Mouse (Mus musculus): ENCODE data around the gene Hist1h2aa. TPM values are rescaled to one million over a fixed set of nuclear protein-coding genes. Genes with fewer than 3 reads are reported as not detected.

Hist1h2aa gene
- total RNA-seq, 2 experiments from 2014 or later: not detected

GRCm38 (mm10) chr13:23942861-23943260 is 8.6 kb downstream of the Hist1h2aa start:
- no peak for DNase-seq (ENCODE audit: low spot score in 2 of 2)

- DNase-seq (ENCODE audit: low spot score in 2 of 2): no peak
Measured at GRCm38 (mm10) chr13:23946254-23946653, 12.0 kb downstream of the Hist1h2aa start.

- no peak for DNase-seq (ENCODE audit: low spot score in 2 of 2)
Measured at GRCm38 (mm10) chr13:23949484-23950246, 15.4 kb downstream of the Hist1h2aa start.

- DNase-seq (ENCODE audit: low spot score in 2 of 2): peak in 1 of 2 experiments; percentile 13
Measured at GRCm38 (mm10) chr13:23950928-23951327, 16.7 kb downstream of the Hist1h2aa start.

- DNase-seq (ENCODE audit: low spot score in 2 of 2): no peak
Measured at GRCm38 (mm10) chr13:23959776-23960175, 25.5 kb downstream of the Hist1h2aa start.

- no peak for DNase-seq (ENCODE audit: low spot score in 2 of 2)
Measured at GRCm38 (mm10) chr13:23964909-23965308, 30.6 kb downstream of the Hist1h2aa start.

GRCm38 (mm10) chr13:23971870-23972269 is 37.6 kb downstream of the Hist1h2aa start:
- DNase-seq (ENCODE audit: low spot score in 2 of 2): no peak

GRCm38 (mm10) chr13:23972271-23972670 is 38.0 kb downstream of the Hist1h2aa start:
- no peak for DNase-seq (ENCODE audit: low spot score in 2 of 2)

Small RNA genes lying within 50 kb of the gene (microRNA-seq; reads per million reads assigned to microRNA genes)
- gene Gm44344: 0 reads per million in 2 experiments

Other genes starting within 250 kb of the Hist1h2aa start
- not detected for gene Hist1h1t, start 238.6 kb upstream of the Hist1h2aa start, total RNA-seq (2021)
- gene Hist1h4c, start 236.0 kb upstream of the Hist1h2aa start, total RNA-seq (2021): 100 to 1,000 TPM; 114 to 117 TPM
- gene Hfe, start 223.6 kb upstream of the Hist1h2aa start, total RNA-seq (2021): 1 to 10 TPM; 3.4 to 3.9 TPM
- 10 to 100 TPM; 55.8 to 61.1 TPM for gene Hist1h1c, start 195.7 kb upstream of the Hist1h2aa start, total RNA-seq (2021)
- gene Hist1h3c, start 188.9 kb upstream of the Hist1h2aa start, total RNA-seq (2021): not detected
- 10 to 100 TPM; 17.8 to 19.6 TPM for gene Hist1h2bb, start 187.7 kb upstream of the Hist1h2aa start, total RNA-seq (2021)
- gene Hist1h2ab, start 183.3 kb upstream of the Hist1h2aa start, total RNA-seq (2021): 10 to 100 TPM; 17.2 to 22.5 TPM
- gene Hist1h3b, start 182.2 kb upstream of the Hist1h2aa start, total RNA-seq (2021): 1 to 10 TPM; 4.3 to 9.9 TPM
- gene Hist1h4b, start 177.4 kb upstream of the Hist1h2aa start, total RNA-seq (2021): 10 to 100 TPM; 92.6 to 94.4 TPM
- gene Hist1h4a, start 173.2 kb upstream of the Hist1h2aa start, total RNA-seq (2021): 10 to 100 TPM; 64.4 to 74.0 TPM
- gene Hist1h3a, start 172.1 kb upstream of the Hist1h2aa start, total RNA-seq (2021): 10 to 100 TPM; 42.3 to 45.0 TPM
- gene Hist1h1a, start 170.8 kb upstream of the Hist1h2aa start, total RNA-seq (2021): 10 to 100 TPM; 24.9 to 25.2 TPM
- not detected for gene Trim38, start 164.5 kb upstream of the Hist1h2aa start, total RNA-seq (2021)
- gene Slc17a2, start 127.5 kb upstream of the Hist1h2aa start, total RNA-seq (2021): not detected
- gene Slc17a3, start 95.0 kb upstream of the Hist1h2aa start, total RNA-seq (2021): not detected
- gene Slc17a1, start 66.7 kb upstream of the Hist1h2aa start, total RNA-seq (2021): not detected
- gene Slc17a4, start 19.5 kb upstream of the Hist1h2aa start, total RNA-seq (2021): not detected
- not detected for gene Hist1h2ba, start 306 bp upstream of the Hist1h2aa start, total RNA-seq (2021)
- not detected for gene Scgn, start 56.8 kb downstream of the Hist1h2aa start, total RNA-seq (2021)

Measured in left cerebral cortex, adult 18-20 months (tissue).